Mouse (Mus musculus): ENCODE results near the gene Cacna2d3. TPM values are rescaled to one million over a fixed set of nuclear protein-coding genes. Genes with fewer than 3 reads are reported as not detected.

Gene Cacna2d3
- total and polyA plus RNA-seq, 3 experiments, result not detected

DNA sequence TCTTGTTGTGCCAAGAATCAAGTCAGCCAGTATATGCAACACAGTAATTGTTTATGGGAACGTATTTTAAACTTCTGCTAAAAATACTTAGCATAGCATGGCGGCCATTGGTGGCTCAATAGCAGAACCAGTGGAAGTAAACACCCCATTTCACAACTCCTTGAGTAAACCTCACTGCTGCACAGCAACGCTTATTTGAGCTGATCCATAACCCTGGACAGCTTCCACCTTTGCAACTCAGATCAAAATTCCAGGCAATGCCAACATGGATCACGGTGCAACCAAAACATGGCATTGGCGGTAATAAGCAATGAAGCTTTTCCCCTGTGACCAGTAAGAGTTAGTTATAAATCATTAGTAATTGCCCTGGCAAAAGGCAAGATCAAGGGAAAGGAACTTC, 614.2 kb downstream of the Cacna2d3 start:
- in situ Hi-C loops (cut with MboI; ENCODE audit: low pct_ligation_motif_present, low pct_unique_long_range_greater_than_20kb, low sequenced_read_pairs) (no loop called here), dilution Hi-C loops (cut with MboI; ENCODE audit: extremely low pct_ligation_motif_present, extremely low pct_unique_long_range_greater_than_20kb, low sequenced_read_pairs) (no loop called here)
- no peak overlapping the region for H3K4me3 ChIP-seq (replicated peaks in 1 of 3; ENCODE audit: low read depth in 2 of 3, low read length in 2 of 3, poor library complexity in 1 of 3)
- no peaks in the 10 kb centered on the region for H3K27me3 ChIP-seq (replicated peaks)
- DNase-seq (ENCODE audit: extremely low read depth), result no peak
- no peak overlapping the region for H3K4me2 ChIP-seq (ENCODE audit: insufficient read depth, low read depth, poor library complexity, severe bottlenecking)
- no peaks in the 10 kb centered on the region for H3K4me1 ChIP-seq (ENCODE audit: control insufficient read depth in 1 of 2, insufficient read depth in 2 of 2)
- peaks cover 59% of the 10 kb centered on the region for H3K9me3 ChIP-seq (replicated peaks; ENCODE audit: low read length)
- no peaks in the 10 kb centered on the region for H3K36me3 ChIP-seq (replicated peaks in 1 of 2; ENCODE audit: control insufficient read depth in 1 of 2, insufficient read depth in 1 of 2, low read length in 1 of 2)
- no peak for TF ChIP-seq MXI1 (IDR thresholded peaks at IDR 0.05; ENCODE audit: low read depth, low read length)
- no peak for TF ChIP-seq HCFC1 (IDR thresholded peaks at IDR 0.05; ENCODE audit: low read depth, low read length)
- TF ChIP-seq ZMIZ1 (IDR thresholded peaks at IDR 0.05; ENCODE audit: low read depth, low read length), result no peak
- TF ChIP-seq UBTF (IDR thresholded peaks at IDR 0.05; ENCODE audit: low read depth, low read length), result no peak
- TF ChIP-seq MEF2A (IDR thresholded peaks at IDR 0.05; ENCODE audit: borderline replicate concordance, low read depth, low read length), result no peak
- TF ChIP-seq USF2 (conservative IDR thresholded peaks at IDR 0.05; ENCODE audit: low read depth, low read length), result no peak
- TF ChIP-seq CHD1 (IDR thresholded peaks at IDR 0.05; ENCODE audit: low read depth, low read length), result no peak
- no peaks in the 10 kb centered on the region for H3K79me2 ChIP-seq (replicated peaks; ENCODE audit: control insufficient read depth, extremely low read depth, insufficient read depth, poor library complexity, severe bottlenecking)
- no peak overlapping the region for H3K9ac ChIP-seq (ENCODE audit: insufficient read depth, low read depth)
- no peak overlapping the region for H3K27ac ChIP-seq (ENCODE audit: insufficient read depth, low read depth)

DNA sequence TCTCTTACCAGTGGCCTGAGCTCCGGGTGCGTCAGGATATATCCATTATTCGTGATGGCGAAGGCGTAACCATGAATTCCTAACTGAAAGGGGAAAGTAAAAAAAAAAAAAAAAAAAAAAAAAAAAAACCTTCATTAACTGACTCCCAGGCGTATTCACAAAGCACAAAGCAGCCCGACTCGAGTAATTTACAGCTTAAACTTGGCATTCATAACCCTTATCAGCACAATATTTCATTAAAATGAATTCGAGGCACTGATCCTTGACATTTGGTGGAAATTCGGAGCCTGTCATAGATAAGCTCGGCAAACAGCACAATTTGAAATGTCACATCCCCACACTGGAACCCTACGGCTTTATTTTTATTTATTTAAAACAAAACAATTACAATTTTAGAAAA, 623.9 kb downstream of the Cacna2d3 start:
- TF ChIP-seq POLR2A (IDR thresholded peaks at IDR 0.05; ENCODE audit: low read depth, low read length) (no peak), TCF12 (IDR thresholded peaks at IDR 0.05; ENCODE audit: low read depth, low read length) (no peak), CHD2 (IDR thresholded peaks at IDR 0.05; ENCODE audit: low read length) (no peak), NRF1 (IDR thresholded peaks at IDR 0.05; ENCODE audit: low read depth, low read length) (no peak), HCFC1 (IDR thresholded peaks at IDR 0.05; ENCODE audit: low read depth, low read length) (no peak)
- Histone ChIP-seq H3K27ac (ENCODE audit: insufficient read depth, low read depth) (no peak overlapping the region), H3K9me3 (replicated peaks; ENCODE audit: low read length) (peaks cover 53% of the 10 kb centered on the region), H3K4me2 (ENCODE audit: insufficient read depth, low read depth, poor library complexity, severe bottlenecking) (no peak overlapping the region), H3K4me1 (ENCODE audit: control insufficient read depth in 1 of 2, insufficient read depth in 2 of 2) (no peaks in the 10 kb centered on the region), H3K9ac (ENCODE audit: insufficient read depth, low read depth) (no peak overlapping the region), H3K27me3 (replicated peaks) (no peaks in the 10 kb centered on the region), H3K36me3 (replicated peaks in 1 of 2; ENCODE audit: control insufficient read depth in 1 of 2, insufficient read depth in 1 of 2, low read length in 1 of 2) (no peaks in the 10 kb centered on the region), H3K79me2 (replicated peaks; ENCODE audit: control insufficient read depth, extremely low read depth, insufficient read depth, poor library complexity, severe bottlenecking) (no peaks in the 10 kb centered on the region), H3K4me3 (replicated peaks in 1 of 3; ENCODE audit: low read depth in 2 of 3, low read length in 2 of 3, poor library complexity in 1 of 3) (no peak overlapping the region)
- in situ Hi-C loops (cut with MboI; ENCODE audit: low pct_ligation_motif_present, low pct_unique_long_range_greater_than_20kb, low sequenced_read_pairs), result loop anchor here (25.0 kb wide), 1 partner anchor 1285 kb away; no protein-coding TSS in a partner anchor
- DNase-seq (ENCODE audit: extremely low read depth), result no peak
- dilution Hi-C loops (cut with MboI; ENCODE audit: extremely low pct_ligation_motif_present, extremely low pct_unique_long_range_greater_than_20kb, low sequenced_read_pairs), result no loop called here

DNA sequence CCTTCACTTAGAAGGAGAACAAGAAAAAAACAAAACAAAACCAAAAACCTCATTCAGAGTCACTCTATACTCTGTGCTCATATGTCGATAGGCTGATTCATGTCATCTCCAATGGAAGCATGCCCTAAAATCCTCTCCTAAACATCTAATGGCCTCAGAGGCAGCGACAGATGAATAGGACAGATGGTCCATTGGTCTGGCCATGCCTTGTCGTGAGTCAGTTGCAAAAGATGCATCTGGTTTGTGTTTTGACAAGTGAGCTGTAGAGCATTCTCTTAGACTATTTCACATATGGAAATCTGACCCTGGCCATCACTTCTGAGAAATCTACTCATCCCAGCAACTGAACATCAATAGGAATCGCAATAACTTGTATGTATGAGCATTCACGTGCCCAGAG, 626.2 kb downstream of the Cacna2d3 start:
- Histone ChIP-seq H3K79me2 (replicated peaks; ENCODE audit: control insufficient read depth, extremely low read depth, insufficient read depth, poor library complexity, severe bottlenecking) (no peaks in the 10 kb centered on the region), H3K9me3 (replicated peaks; ENCODE audit: low read length) (peaks cover 59% of the 10 kb centered on the region), H3K36me3 (replicated peaks in 1 of 2; ENCODE audit: control insufficient read depth in 1 of 2, insufficient read depth in 1 of 2, low read length in 1 of 2) (no peaks in the 10 kb centered on the region), H3K9ac (ENCODE audit: insufficient read depth, low read depth) (no peak overlapping the region), H3K4me2 (ENCODE audit: insufficient read depth, low read depth, poor library complexity, severe bottlenecking) (no peak overlapping the region), H3K4me1 (ENCODE audit: control insufficient read depth in 1 of 2, insufficient read depth in 2 of 2) (no peaks in the 10 kb centered on the region), H3K27me3 (replicated peaks) (no peaks in the 10 kb centered on the region), H3K4me3 (replicated peaks in 1 of 3; ENCODE audit: low read depth in 2 of 3, low read length in 2 of 3, poor library complexity in 1 of 3) (no peak overlapping the region), H3K27ac (ENCODE audit: insufficient read depth, low read depth) (no peak overlapping the region)
- dilution Hi-C loops (cut with MboI; ENCODE audit: extremely low pct_ligation_motif_present, extremely low pct_unique_long_range_greater_than_20kb, low sequenced_read_pairs) (no loop called here), in situ Hi-C loops (cut with MboI; ENCODE audit: low pct_ligation_motif_present, low pct_unique_long_range_greater_than_20kb, low sequenced_read_pairs) (loop anchor here (25.0 kb wide), 1 partner anchor 1283 kb away; no protein-coding TSS in a partner anchor)
- no peak for DNase-seq (ENCODE audit: extremely low read depth)
- TF ChIP-seq ETS1 (conservative IDR thresholded peaks at IDR 0.05; ENCODE audit: low read depth, low read length), result no peak
- no peak for TF ChIP-seq TBP (conservative IDR thresholded peaks at IDR 0.05; ENCODE audit: low read depth, low read length)
- no peak for TF ChIP-seq MXI1 (IDR thresholded peaks at IDR 0.05; ENCODE audit: low read depth, low read length)
- no peak for TF ChIP-seq MAZ (IDR thresholded peaks at IDR 0.05; ENCODE audit: low read depth, low read length)
- no peak for TF ChIP-seq ZMIZ1 (IDR thresholded peaks at IDR 0.05; ENCODE audit: low read depth, low read length)
- no peak for TF ChIP-seq CTCF (conservative IDR thresholded peaks at IDR 0.05 in 1 of 2, IDR thresholded peaks at IDR 0.05 in 1 of 2; ENCODE audit: low read depth in 2 of 2, low read length in 2 of 2)
- TF ChIP-seq NRF1 (IDR thresholded peaks at IDR 0.05; ENCODE audit: low read depth, low read length), result no peak
- no peak for TF ChIP-seq MAFK (IDR thresholded peaks at IDR 0.05; ENCODE audit: insufficient replicate concordance, low read length)
- no peak for TF ChIP-seq ZC3H11A (IDR thresholded peaks at IDR 0.05; ENCODE audit: low read depth, low read length)
- no peak for TF ChIP-seq ZKSCAN1 (IDR thresholded peaks at IDR 0.05; ENCODE audit: borderline replicate concordance, low read depth, low read length)
- TF ChIP-seq USF2 (conservative IDR thresholded peaks at IDR 0.05; ENCODE audit: low read depth, low read length), result no peak
- TF ChIP-seq PAX5 (IDR thresholded peaks at IDR 0.05; ENCODE audit: low read length), result no peak
- TF ChIP-seq JUN (IDR thresholded peaks at IDR 0.05; ENCODE audit: insufficient read depth, low read depth, low read length), result no peak
- no peak for TF ChIP-seq HCFC1 (IDR thresholded peaks at IDR 0.05; ENCODE audit: low read depth, low read length)
- no peak for TF ChIP-seq KAT2A (IDR thresholded peaks at IDR 0.05; ENCODE audit: insufficient replicate concordance, low read length)
- no peak for TF ChIP-seq TCF12 (IDR thresholded peaks at IDR 0.05; ENCODE audit: low read depth, low read length)

Data from CH12.LX (cell line).